Mouse (Mus musculus) cerebellum, adult (tissue): Measurements from ENCODE around the gene Hist1h2ak.
"Not testable (repeated sequence)": the region's sequence is repeated elsewhere in the genome, so short reads cannot be mapped to it uniquely, and the experiment has no call there.

ENCODE experiments used
- ATAC-seq: cut with Nextera tagmentation; 2 replicates; pipeline ENCODE4 v1.9.2; 2017; ENCODE audit warnings: mild to moderate bottlenecking, moderate library complexity, mixed read lengths; ENCODE audit not compliant: insufficient number of reproducible peaks, low FRiP score, low TSS enrichment

Hist1h2ak gene

GRCm38 (mm10) chr13:21722373-21722925 lies 31.2 kb downstream of the Hist1h2ak start:
- ATAC-seq: no peak

GRCm38 (mm10) chr13:21721757-21722372 lies 31.8 kb downstream of the Hist1h2ak start, which contains the start of gene Hist1h2bm:
TSS of gene Hist1h2bm (plus strand) at chr13:21722044.
- peak; percentile 100 for ATAC-seq

DNA sequence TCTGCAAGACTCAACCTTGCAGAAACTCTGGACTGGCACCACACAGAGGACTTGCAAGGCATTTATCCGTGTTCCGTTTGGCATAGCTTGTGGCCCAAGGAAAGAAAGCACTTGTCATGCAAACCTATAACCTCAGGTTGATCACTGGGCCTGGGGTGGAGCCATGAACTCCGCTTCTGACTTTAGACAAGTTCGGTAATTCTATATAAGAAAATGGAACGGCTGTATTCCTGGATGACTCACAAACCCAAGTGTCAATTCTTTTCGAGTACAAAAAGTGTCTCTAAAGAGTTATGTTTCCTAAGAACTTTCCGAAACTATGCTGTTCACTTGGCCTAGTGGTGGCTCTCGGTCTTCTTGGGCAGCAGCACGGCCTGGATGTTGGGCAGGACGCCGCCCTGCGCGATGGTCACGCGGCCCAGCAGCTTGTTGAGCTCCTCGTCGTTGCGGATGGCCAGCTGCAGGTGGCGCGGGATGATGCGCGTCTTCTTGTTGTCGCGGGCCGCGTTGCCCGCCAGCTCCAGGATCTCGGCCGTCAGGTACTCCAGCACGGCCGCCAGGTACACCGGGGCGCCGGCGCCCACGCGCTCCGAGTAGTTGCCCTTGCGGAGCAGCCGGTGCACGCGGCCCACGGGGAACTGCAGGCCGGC lies 32.4 kb downstream of the Hist1h2ak start:
- ATAC-seq: not testable (repeated sequence)

DNA sequence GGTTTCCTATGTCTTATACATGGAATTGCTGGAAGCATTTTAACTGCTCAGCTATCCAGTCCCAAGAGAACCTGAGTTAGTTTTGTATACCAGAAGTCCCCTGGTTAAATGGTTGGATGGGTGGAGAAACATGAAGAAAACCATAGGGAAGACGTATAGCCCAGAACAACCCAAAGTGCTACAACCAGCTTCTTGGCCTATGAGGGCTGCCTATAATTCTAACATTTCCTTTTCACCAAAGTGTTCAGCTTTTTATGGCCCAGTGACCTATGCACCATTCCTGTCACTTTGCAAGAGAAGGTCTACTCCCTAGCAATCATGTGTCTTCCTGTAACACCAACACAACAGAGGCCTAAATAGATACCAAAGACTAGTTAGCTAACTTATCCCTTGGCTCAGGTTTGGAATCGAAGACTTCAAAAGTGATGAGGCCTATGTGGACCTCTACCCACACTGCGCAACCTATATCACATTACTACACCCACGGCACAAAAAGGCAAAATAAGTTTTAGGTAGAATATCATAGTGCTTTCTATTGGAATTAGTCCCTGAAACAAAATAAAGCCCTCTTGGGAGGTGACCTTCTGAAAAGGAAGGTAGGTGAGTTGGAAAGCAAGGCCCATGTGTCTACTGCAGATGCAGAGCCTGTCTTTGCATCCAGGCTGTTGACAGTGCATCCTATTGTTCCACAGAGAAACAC lies 35.1 kb downstream of the Hist1h2ak start:
- ATAC-seq: no peak

DNA sequence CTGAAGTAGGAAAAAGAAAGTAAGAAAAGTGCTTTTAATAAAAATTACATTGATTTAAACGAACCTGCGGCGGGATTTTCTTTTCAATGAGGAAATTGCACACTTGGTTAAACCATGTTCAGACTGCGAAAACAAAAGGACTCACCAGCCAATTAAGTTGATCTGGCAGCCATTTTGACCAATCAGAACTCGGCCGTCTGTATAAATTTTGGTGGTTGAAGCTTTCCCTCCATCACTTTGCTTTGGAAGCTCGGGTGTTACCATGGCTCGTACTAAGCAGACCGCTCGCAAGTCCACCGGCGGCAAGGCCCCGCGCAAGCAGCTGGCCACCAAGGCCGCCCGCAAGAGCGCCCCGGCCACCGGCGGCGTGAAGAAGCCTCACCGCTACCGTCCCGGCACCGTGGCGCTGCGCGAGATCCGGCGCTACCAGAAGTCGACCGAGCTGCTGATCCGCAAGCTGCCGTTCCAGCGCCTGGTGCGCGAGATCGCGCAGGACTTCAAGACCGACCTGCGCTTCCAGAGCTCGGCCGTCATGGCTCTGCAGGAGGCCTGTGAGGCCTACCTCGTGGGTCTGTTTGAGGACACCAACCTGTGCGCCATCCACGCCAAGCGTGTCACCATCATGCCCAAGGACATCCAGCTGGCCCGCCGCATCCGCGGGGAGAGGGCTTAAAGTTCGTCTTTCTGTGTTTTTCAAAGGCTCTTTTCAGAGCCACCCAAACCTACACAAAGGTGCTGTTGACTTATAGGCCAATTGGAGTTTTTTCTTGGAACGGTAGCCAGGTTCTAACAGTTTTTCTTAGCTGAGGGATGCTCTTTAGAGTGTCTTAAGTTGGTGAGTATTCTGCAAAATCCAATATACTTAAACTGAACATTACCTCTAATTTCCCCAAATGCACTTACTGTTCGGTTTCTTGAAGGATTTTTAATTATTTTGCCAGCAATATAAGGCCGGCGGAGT lies 36.0 kb downstream of the Hist1h2ak start, which contains the start of gene Hist1h3h:
Hist1h3h (plus strand) TSS at position 263 of the 961 bp plus-strand sequence.
- peak; percentile 36; the same call in 1 of the 2 replicates for ATAC-seq

GRCm38 (mm10) chr13:21716540-21717391 lies 36.9 kb downstream of the Hist1h2ak start:
- not testable (repeated sequence) for ATAC-seq

DNA sequence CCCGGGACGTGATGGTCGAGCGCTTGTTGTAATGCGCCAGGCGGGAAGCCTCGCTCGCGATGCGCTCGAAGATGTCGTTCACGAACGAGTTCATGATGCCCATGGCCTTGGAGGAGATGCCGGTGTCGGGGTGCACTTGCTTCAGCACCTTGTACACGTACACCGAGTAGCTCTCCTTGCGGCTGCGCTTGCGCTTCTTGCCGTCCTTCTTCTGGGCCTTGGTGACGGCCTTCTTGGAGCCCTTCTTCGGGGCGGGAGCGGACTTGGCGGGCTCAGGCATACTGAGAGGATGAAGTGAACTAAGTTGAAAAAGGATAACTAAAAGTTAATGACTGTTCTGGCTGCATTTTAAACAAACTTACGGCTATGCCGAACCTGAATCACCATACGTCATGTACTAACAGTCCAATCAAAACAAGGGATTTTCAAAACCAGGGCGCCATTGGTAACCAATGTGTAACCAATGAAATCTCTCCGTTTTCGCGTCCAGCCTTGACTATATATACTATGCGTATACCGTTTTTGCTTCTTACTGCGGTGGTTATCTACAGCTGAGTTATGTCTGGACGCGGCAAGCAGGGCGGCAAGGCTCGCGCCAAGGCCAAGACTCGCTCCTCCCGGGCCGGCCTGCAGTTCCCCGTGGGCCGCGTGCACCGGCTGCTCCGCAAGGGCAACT lies 37.6 kb downstream of the Hist1h2ak start, which contains the start of the genes Hist1h2bl and Hist1h2ai:
Hist1h2bl (minus strand) TSS at position 280 of the 676 bp plus-strand sequence.
Hist1h2ai (plus strand) TSS at position 559 of the 676 bp plus-strand sequence.
- ATAC-seq: peak; percentile 96

GRCm38 (mm10) chr13:21715131-21715863 lies 38.3 kb downstream of the Hist1h2ak start:
- ATAC-seq: no peak

DNA sequence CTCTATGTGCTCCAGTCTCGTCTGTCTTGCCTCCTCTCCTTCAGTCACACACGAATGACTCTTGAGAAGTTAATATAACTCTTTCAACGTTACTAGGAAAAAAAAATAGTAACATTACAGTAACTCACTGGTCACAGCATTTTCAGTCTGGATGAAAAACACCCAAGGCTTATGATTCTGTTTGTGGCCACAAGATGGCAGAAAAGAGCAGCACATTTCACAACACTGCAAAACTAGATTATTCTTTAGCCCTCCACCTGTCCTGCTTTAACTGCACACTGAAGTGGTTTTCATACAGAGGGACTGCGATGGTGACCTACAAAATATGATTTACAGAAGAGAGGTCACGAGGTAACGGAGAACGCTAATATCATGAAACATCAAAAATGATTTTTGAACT lies 38.9 kb downstream of the Hist1h2ak start:
- no peak; the same call in 1 of the 2 replicates for ATAC-seq

DNA sequence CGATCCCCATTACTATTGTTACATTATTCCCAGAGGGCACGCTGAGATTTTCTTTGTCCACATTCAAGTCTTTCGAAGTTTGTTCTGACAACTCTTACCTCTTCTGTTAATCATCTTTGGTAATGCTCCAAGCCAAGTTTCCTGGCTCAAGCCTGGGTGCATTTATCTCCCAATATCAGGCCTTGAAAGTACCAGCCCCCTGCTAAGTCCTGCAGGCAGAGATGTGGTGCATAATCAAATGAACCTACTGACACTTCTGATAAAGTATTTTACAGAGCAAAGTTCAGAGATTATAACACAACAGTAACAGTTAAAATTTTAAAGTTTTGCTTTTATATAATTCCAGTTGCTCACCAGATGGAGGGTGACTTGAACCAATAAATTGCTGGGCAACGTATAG lies 41.9 kb downstream of the Hist1h2ak start:
- no peak for ATAC-seq

- peak; percentile 38; the same call in 1 of the 2 replicates for ATAC-seq
Measured at GRCm38 (mm10) chr13:21710821-21711525, 42.7 kb downstream of the Hist1h2ak start.

DNA sequence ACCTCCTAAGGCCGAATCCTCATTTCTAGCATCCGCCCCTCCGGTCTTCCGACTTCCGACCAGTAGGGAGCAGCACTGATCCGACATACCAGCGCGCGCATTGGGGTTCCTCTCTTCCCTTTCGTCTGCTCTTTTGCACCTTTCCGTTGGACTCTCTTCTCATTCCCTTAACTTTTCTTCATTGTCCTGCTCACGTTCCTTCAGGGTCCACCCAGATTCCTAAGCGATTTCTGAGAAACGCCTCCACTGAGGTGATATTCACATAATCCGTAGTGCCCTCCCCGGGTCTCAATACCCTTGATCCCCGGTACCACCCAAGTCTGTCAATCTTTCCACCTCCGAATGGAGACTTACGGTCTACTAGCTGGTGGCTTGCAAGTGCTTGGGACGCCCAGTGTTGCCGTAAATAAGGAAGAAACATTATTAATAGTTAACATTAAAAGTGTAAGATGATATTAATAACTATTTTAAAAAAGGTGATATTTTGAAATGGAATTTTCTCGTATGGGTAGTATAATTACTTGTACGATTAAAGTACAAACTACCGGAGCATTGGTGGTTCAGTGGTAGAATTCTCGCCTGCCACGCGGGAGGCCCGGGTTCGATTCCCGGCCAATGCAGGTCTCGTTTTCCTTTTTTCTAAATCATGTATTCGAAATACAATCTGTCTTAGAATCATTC lies 43.5 kb downstream of the Hist1h2ak start:
- peak; percentile 83 for ATAC-seq

DNA sequence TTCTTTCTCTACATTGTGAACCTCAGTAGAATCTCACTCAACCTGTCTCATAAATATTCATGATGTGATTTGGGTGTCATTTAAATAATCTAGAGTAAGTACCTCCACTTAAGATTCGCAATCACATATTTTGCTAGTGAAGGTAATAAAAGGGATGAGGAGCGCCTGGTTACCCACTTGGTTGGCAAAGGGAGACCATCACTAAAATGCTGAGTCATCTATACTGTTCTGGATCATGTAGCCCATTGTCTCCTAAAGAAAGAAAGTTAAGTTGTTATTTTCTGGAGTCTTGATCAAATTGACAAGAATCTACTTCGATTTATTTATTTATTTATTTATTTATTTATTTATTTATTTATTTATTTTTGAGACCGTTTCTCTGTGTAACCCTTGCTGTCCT lies 47.0 kb downstream of the Hist1h2ak start:
- ATAC-seq: no peak
